Mouse (Mus musculus) forebrain, embryonic 11.5 days (tissue): ENCODE data around the gene Insc. TPM values are rescaled to one million over a fixed set of nuclear protein-coding genes. Genes with fewer than 3 reads are reported as not detected.

Experiments used
- ATAC-seq: fragments of 200-750 bp; cut with Nextera tagmentation; replicated peaks from 2 replicates; pipeline ENCODE4 v1.8.0; 2017; ENCODE audit warnings: moderate TSS enrichment; ENCODE audit not compliant: low FRiP score
- DNase-seq: peaks from one replicate; pipeline ENCODE4 v3.0.0-alpha.2; 2017; ENCODE audit warnings: low spot score
- H3K27ac ChIP-seq: fragments of 300-500 bp; sonication (generic); 2 replicates; pipeline ENCODE4 v1.5.1; 2014; ENCODE audit warnings: low read depth, low read length
- H3K27me3 ChIP-seq: fragments of 300-500 bp; sonication (generic); 2 replicates; pipeline ENCODE4 v1.6.1; 2014; ENCODE audit warnings: mild to moderate bottlenecking, low read length, mixed read lengths; ENCODE audit not compliant: control insufficient read depth, insufficient read depth
- H3K36me3 ChIP-seq: fragments of 300-500 bp; sonication (generic); 2 replicates; pipeline ENCODE4 v1.6.1; 2014; ENCODE audit warnings: mild to moderate bottlenecking, low read length, moderate library complexity, mixed read lengths; ENCODE audit not compliant: control insufficient read depth, insufficient read depth
- H3K4me1 ChIP-seq: fragments of 300-500 bp; sonication (generic); replicated peaks from 2 replicates; pipeline ENCODE4 v1.6.1; 2014; ENCODE audit warnings: low read length, mixed read lengths; ENCODE audit not compliant: control insufficient read depth, insufficient read depth
- H3K4me2 ChIP-seq: fragments of 300-500 bp; sonication (generic); 2 replicates; pipeline ENCODE4 v1.6.1; 2014; ENCODE audit warnings: low read depth, mild to moderate bottlenecking, low read length, moderate library complexity, mixed read lengths; ENCODE audit not compliant: severe bottlenecking
- H3K4me3 ChIP-seq: fragments of 300-500 bp; sonication (generic); 2 replicates; pipeline ENCODE4 v1.5.1; 2014; ENCODE audit warnings: low read depth, low read length
- H3K9ac ChIP-seq: fragments of 300-500 bp; sonication (generic); 2 replicates; pipeline ENCODE4 v1.6.1; 2014; ENCODE audit warnings: low read length
- H3K9me3 ChIP-seq: fragments of 300-500 bp; sonication (generic); 2 replicates; pipeline ENCODE4 v1.6.1; 2016; ENCODE audit warnings: low read length, mixed read lengths; ENCODE audit not compliant: control insufficient read depth
- WGBS: fragments of 180-500 bp; shearing (Covaris S2); extraction: QIAGEN DNeasy Blood & Tissue Kit; methylation state at CpG from one replicate; pipeline ENCODE4 v1.1.7; 2014; 5-methylcytosine and 5-hydroxymethylcytosine counted together
- polyA plus RNA-seq: library from polyadenylated mRNA; unstranded; fragments of >200 nt; fragmentation: Nextera tagmentation; extraction: Ambion mirVana; gene quantifications from 2 replicates; pipeline ENCODE4 v1.2.1, GENCODE M21; 2014

Gene Insc
- polyA plus RNA-seq, 1 experiment from 2014 or later: 1.1 TPM

DNA sequence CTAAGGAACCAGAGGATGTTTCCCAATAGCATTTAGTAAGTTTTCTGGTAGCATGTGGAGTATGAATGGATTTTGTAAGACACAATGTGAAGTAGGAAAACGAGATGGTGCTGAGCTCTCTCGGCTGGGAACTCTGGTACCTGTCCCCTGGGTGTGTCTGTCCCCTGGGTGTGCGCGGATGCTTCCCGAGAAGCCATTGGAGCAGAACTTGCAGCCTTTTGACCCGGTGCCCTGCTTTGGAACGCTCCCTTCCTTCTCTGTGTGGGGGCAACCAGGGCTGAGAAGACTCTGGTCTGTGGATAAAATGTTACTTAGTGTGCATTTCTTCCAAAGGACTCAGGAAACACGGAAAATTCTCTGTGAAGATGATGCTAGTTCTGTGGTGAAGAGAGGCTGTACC lies 75.3 kb downstream of the Insc start:
- WGBS: 78% methylated on average over 8 of the region's 8 CpGs
- Histone ChIP-seq H3K27me3 (no peaks in the 10 kb centered on the region), H3K9me3 (no peaks in the 10 kb centered on the region), H3K4me1 (no peaks in the 10 kb centered on the region), H3K36me3 (no peaks in the 10 kb centered on the region), H3K9ac (no peak overlapping the region), H3K4me2 (no peak overlapping the region), H3K27ac (no peak overlapping the region), H3K4me3 (no peak overlapping the region)
- ATAC-seq (no peak), DNase-seq (no peak)

DNA sequence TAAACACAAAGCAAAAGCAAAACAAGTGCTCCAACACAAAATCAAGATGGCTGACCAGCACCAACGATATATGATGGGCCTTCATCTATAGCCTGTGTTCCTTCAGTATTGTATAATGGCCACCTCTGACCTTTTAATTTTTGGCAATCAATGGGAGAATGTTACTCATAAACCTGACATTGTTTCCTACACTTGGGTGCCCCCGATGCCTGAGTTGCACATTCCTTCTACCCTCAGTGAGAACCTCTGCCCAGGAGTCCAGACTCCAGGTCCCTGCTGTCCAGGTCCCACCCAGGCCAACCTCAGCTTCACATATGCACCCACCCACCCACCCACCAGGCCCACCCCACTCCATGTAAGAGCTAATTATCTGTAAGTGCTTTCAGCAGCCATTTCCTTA lies 79.2 kb downstream of the Insc start:
- Histone ChIP-seq H3K4me3 (no peak overlapping the region), H3K4me1 (no peaks in the 10 kb centered on the region), H3K27me3 (no peaks in the 10 kb centered on the region), H3K9ac (no peak overlapping the region), H3K4me2 (no peak overlapping the region), H3K36me3 (no peaks in the 10 kb centered on the region), H3K27ac (no peak overlapping the region), H3K9me3 (no peaks in the 10 kb centered on the region)
- ATAC-seq (no peak), DNase-seq (no peak)
- WGBS: 97% methylated on average over 2 of the region's 2 CpGs

DNA sequence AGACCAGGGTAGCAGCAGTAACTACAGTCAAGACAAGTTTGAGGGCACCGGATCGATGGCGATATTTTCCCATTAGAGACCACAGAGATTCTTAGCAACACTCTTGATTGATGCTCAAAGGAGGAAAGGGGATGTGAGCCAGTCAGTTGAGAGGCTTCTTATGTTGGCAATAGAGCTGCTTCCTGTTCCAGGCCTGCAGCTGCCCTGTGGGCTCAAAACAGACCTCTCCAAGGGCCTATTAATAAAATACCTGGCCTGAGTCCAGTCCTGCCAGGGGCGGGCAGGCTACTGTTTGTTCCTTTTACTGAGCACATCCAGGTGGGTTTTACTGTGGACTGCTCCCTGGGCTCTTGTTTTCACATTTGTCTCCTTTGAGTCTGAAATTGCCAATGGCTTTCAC lies 83.9 kb downstream of the Insc start:
- Histone ChIP-seq H3K4me2 (no peak overlapping the region), H3K4me1 (no peaks in the 10 kb centered on the region), H3K9me3 (no peaks in the 10 kb centered on the region), H3K27ac (no peak overlapping the region), H3K36me3 (no peaks in the 10 kb centered on the region), H3K9ac (no peak overlapping the region), H3K4me3 (no peak overlapping the region), H3K27me3 (no peaks in the 10 kb centered on the region)
- WGBS: 86% methylated on average over 4 of the region's 4 CpGs
- ATAC-seq: no peak
- DNase-seq: no peak

DNA sequence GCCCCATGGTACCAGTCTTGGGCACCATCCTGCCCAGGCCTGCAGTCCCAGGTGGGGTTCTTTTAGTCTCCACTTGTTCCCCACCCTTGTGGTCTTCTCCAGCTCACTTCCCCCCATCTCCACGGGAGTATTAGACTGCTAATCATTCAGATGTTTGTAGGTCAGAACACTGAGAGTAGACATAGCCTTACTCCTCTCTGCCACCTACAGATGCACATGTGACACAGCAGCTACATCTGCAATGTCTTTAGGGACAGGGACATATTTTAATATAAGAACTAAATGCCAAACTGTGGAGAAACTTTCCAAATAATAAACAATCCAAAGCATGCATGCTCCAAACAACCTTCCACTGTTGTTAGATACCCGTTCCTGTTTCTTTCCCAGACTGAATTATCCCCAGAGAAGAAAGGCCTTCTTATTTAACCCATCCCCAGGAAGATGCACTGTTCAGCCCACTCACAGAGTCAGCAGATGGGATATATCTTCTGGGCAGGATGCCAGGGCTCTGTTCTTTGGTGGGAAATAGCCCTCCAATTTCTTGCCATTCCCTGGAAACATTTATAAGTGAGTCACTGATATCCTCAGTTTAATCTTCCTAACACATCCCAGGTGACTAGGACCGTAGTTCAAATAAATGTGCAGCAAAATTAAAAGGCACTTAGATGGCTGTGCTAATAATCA lies 88.9 kb downstream of the Insc start:
- H3K9me3 ChIP-seq: no peaks in the 10 kb centered on the region
- no peak overlapping the region for H3K4me2 ChIP-seq
- H3K4me1 ChIP-seq: no peaks in the 10 kb centered on the region
- no peaks in the 10 kb centered on the region for H3K36me3 ChIP-seq
- H3K27me3 ChIP-seq: no peaks in the 10 kb centered on the region
- DNase-seq: no peak
- H3K9ac ChIP-seq: no peak overlapping the region
- ATAC-seq: no peak
- no peak overlapping the region for H3K4me3 ChIP-seq
- H3K27ac ChIP-seq: no peak overlapping the region
- 73% methylated on average over 3 of the region's 3 CpGs for WGBS

DNA sequence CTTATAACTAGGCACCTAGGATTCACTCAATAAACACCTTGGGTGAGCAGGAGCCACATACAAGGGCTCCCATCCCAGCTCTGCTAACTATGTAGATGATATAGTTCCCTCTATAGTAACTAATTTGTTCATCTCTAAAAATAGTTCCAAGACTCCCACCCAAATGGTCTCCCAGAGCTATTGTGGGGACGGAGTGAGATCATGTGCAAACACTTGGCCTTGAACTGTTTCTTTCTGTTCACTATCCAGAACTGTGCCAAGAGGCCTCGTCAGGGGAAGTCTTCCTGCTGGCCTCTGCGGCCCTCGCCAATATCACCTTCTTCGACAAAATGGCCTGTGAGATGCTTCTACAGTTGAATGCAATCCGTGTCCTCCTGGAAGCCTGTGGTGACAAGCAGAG lies 91.0 kb downstream of the Insc start:
- Histone ChIP-seq H3K9ac (no peak overlapping the region), H3K27me3 (no peaks in the 10 kb centered on the region), H3K4me3 (no peak overlapping the region), H3K4me2 (no peak overlapping the region), H3K4me1 (no peaks in the 10 kb centered on the region), H3K36me3 (no peaks in the 10 kb centered on the region), H3K27ac (no peak overlapping the region), H3K9me3 (no peaks in the 10 kb centered on the region)
- DNase-seq (no peak), ATAC-seq (no peak)
- 92% methylated on average over 6 of the region's 6 CpGs for WGBS

DNA sequence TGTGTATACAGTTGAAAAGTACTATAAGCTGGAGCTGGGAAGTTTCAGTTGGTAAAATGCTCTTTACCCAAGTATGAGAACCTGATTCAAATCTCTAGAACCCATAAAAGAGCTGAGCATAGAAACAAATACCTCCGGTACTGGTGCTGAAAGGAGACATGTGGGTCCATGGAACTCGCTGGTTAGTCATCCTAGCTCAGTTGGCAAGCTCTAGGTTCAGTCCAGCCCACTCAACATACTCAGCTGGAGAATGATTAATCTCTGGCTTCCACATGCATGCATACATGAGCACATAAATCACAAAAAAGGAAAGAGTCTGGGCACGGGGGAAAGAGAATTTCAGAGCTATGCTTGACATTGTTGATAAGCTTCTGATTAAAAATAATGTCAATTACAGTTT lies 93.8 kb downstream of the Insc start:
- Histone ChIP-seq H3K4me3 (no peak overlapping the region), H3K9me3 (no peaks in the 10 kb centered on the region), H3K27ac (no peak overlapping the region), H3K36me3 (no peaks in the 10 kb centered on the region), H3K27me3 (no peaks in the 10 kb centered on the region), H3K9ac (no peak overlapping the region), H3K4me2 (no peak overlapping the region), H3K4me1 (peaks cover 2% of the 10 kb centered on the region; the same call in 1 of the 2 replicates)
- 84% methylated on average over 3 of the region's 3 CpGs for WGBS
- DNase-seq (no peak), ATAC-seq (no peak)

DNA sequence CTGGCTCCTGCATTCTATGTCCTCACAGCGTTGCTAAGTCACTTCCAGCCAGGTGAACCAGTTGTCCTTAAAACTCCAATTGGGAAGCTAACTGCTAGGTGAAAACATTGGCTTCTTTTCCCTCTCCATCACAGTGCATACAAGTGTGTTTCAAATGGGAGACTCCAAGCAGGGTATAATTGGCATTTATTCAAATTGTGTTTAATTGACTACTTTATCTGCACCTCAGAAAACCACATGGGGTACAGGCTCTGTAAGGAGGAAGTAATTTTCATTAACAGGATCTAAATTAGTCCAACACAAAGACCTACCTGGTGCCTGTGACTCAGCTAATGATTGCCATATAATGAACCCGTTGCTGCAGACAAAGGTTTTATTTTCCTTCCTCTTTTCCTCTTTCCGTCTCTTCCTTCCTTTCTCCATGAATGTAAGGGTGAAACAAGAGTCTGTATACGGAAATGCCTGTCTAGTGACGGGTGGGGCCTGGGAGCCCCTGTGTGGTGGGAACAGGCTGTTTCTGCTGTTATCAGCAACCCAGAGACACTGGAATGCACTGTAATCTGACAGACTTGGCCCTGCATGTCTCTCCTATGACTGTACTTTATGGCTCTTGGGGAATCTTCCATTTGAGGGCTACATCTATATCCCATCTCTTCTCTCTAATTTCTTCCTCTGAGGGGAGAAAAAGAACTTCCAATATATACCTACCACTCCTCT lies 96.7 kb downstream of the Insc start:
- Histone ChIP-seq H3K4me3 (no peak overlapping the region), H3K27me3 (no peaks in the 10 kb centered on the region), H3K4me2 (no peak overlapping the region), H3K27ac (no peak overlapping the region), H3K9ac (no peak overlapping the region), H3K4me1 (peaks cover 4% of the 10 kb centered on the region; the same call in 1 of the 2 replicates), H3K36me3 (no peaks in the 10 kb centered on the region), H3K9me3 (no peaks in the 10 kb centered on the region)
- WGBS: 34% methylated on average over 5 of the region's 5 CpGs
- DNase-seq: no peak
- ATAC-seq: no peak

DNA sequence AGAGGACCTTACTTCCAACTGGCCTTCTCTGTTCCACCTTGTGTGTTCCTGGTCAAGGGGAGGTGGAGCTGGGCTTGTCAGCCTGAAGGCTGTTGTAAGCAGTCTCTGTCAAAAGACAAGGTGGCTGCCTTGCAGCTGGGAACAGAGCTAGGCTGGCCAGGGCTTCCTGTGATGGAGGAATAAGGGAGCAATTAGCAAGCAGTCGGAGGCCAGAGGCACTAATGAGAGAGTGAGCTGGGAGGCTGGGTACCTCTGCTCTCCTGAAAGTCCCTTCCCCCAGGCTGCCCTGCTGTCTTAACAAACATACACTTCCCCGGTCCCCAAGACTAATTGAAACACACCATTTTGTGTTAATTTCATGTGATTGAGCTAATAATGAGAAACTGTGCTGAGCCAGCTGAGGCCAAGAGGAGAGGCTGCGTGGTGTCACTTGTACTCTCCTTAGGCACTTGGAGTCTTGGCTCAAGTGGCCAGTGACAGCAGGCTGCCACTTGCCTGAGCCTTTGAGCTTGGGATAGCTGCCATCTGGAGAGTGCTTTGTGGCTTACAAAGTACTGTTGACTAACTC lies 99.2 kb downstream of the Insc start:
- WGBS: 17% methylated on average over 3 of the region's 3 CpGs
- Histone ChIP-seq H3K4me3 (no peak overlapping the region), H3K36me3 (no peaks in the 10 kb centered on the region), H3K9ac (no peak overlapping the region), H3K4me2 (no peak overlapping the region), H3K27ac (peak overlapping the region; percentile 63; the same call in 1 of the 2 replicates), H3K4me1 (peaks cover 4% of the 10 kb centered on the region; the same call in 1 of the 2 replicates), H3K9me3 (no peaks in the 10 kb centered on the region), H3K27me3 (no peaks in the 10 kb centered on the region)
- ATAC-seq (peak; percentile 90), DNase-seq (peak; percentile 75)
